Comparison of ENCODE assay signal across 8 mouse cellular contexts in the genomic region with DNA sequence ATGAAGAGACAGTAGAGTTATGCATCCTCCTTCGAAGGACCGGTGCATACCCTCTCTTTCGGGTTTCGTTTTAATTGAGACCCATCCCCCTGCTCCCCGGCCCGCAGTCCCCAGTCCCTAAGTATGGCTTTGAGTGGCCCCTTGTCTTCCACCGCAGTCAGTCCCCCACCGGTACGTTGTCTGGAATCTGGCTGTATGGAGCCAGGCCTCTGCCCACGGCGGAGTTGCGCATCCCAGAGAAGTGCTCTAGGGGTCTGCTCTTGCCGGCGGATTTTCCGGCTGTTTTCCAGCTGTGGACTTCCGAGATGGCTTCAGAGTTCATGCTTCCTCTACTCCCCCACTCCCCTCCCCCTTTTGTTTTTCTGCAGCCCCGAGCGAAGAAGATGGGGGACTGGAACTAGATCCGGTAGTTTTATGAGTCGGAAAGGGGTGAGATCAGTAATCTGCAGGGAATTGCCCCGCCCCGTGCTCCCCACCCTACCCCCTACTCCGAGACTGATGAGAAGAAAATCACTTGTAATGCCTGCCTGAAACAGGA. TPM values are rescaled to one million over a fixed set of nuclear protein-coding genes. Genes with fewer than 3 reads are reported as not detected.
DNase-seq lines count a peak whose midpoint lies in the region; ATAC-seq and TF ChIP-seq lines count a peak whose summit lies in the region.

No protein-coding gene starts in this region.

- peaks cover 32% of the 10 kb centered on the region for H3K36me3 ChIP-seq in megakaryocyte, embryonic 14.5 days (replicated peaks; ENCODE audit: low read length)
- H3K36me3 ChIP-seq in heart, embryonic 15.5 days = peaks cover 20% of the 10 kb centered on the region
- H3K36me3 ChIP-seq in liver, embryonic 14.5 days (replicated peaks; ENCODE audit: control insufficient read depth, insufficient read depth, low read depth) = no peaks in the 10 kb centered on the region; the same call in 1 of the 2 replicates
- H3K36me3 ChIP-seq in splenic B cell, adult 2 months (ENCODE audit: control insufficient read depth, insufficient read depth, low read length, poor library complexity, severe bottlenecking) = no peaks in the 10 kb centered on the region

- no peak for TF ChIP-seq POLR2A in brain, embryonic 14.5 days (IDR thresholded peaks at IDR 0.05; ENCODE audit: borderline replicate concordance, extremely low read depth, insufficient read depth, insufficient read length, poor library complexity, severe bottlenecking)

- no peak for TF ChIP-seq EP300 in liver, embryonic 14.5 days (IDR thresholded peaks at IDR 0.05; ENCODE audit: low read depth)

- H3K4me1 ChIP-seq in megakaryocyte, embryonic 14.5 days = peaks cover 68% of the 10 kb centered on the region
- peaks cover 29% of the 10 kb centered on the region for H3K4me1 ChIP-seq in heart, embryonic 15.5 days (replicated peaks)
- H3K4me1 ChIP-seq in liver, embryonic 14.5 days (replicated peaks; ENCODE audit: control insufficient read depth in 2 of 2, insufficient read depth in 2 of 2, low read length in 1 of 2) = peaks cover 0 to 11% of the 10 kb centered on the region in 2 experiments; a peak in 3 of 4 replicates

- TF ChIP-seq CTCF in brain, embryonic 14.5 days (IDR thresholded peaks at IDR 0.05; ENCODE audit: borderline replicate concordance, extremely low read depth, insufficient read depth, insufficient read length) = no peak
- TF ChIP-seq CTCF in liver, embryonic 14.5 days (IDR thresholded peaks at IDR 0.05; ENCODE audit: low read depth) = no peak

- under 1% methylated on average over 22 of the region's 23 CpGs for WGBS in heart, embryonic 15.5 days
- WGBS in liver, embryonic 14.5 days (ENCODE audit: insufficient replicate concordance) = under 1% methylated on average over 23 of the region's 23 CpGs

- no peaks in the 10 kb centered on the region for H3K9me3 ChIP-seq in megakaryocyte, embryonic 14.5 days
- no peaks in the 10 kb centered on the region for H3K9me3 ChIP-seq in heart, embryonic 15.5 days (replicated peaks)
- no peaks in the 10 kb centered on the region for H3K9me3 ChIP-seq in liver, embryonic 14.5 days (ENCODE audit: control insufficient read depth, low read length)

- no peak for ATAC-seq in megakaryocyte, adult 5-6 weeks (ENCODE audit: poor library complexity, severe bottlenecking)
- peak; percentile 7 for ATAC-seq in heart, embryonic 15.5 days (replicated peaks; ENCODE audit: insufficient number of reproducible peaks, insufficient read depth, low FRiP score, low read depth)
- ATAC-seq in liver, embryonic 14.5 days (ENCODE audit: insufficient read depth) = no peak

- peak overlapping the region; percentile 95 for H3K27ac ChIP-seq in heart, embryonic 15.5 days
- H3K27ac ChIP-seq in liver, embryonic 14.5 days = no peak overlapping the region

- H3K9ac ChIP-seq in heart, embryonic 15.5 days = peak overlapping the region; percentile 85
- peak overlapping the region; percentile 14 for H3K9ac ChIP-seq in liver, embryonic 14.5 days (replicated peaks)

- H3K4me3 ChIP-seq in megakaryocyte, embryonic 14.5 days (replicated peaks) = peak overlapping the region; percentile 93
- peak overlapping the region; percentile 82 for H3K4me3 ChIP-seq in heart, embryonic 15.5 days
- H3K4me3 ChIP-seq in liver, embryonic 14.5 days (ENCODE audit: insufficient read depth in 1 of 2, low read depth in 2 of 2, low read length in 2 of 2) = peak overlapping the region; percentile 59 to 60

- H3K4me2 ChIP-seq in heart, embryonic 15.5 days = peak overlapping the region; percentile 70
- H3K4me2 ChIP-seq in liver, embryonic 14.5 days (ENCODE audit: low read depth) = peak overlapping the region; percentile 74

- H3K27me3 ChIP-seq in megakaryocyte, embryonic 14.5 days (replicated peaks) = no peaks in the 10 kb centered on the region
- no peaks in the 10 kb centered on the region for H3K27me3 ChIP-seq in heart, embryonic 15.5 days
- H3K27me3 ChIP-seq in liver, embryonic 14.5 days (ENCODE audit: control insufficient read depth, insufficient read depth, low read length) = no peaks in the 10 kb centered on the region
- no peaks in the 10 kb centered on the region for H3K27me3 ChIP-seq in splenic B cell, adult 2 months (ENCODE audit: control insufficient read depth, insufficient read depth, low read length, poor library complexity, severe bottlenecking)

- peak; percentile 58 for DNase-seq in brain, embryonic 14.5 days (ENCODE audit: low read depth)
- DNase-seq in liver, embryonic 14.5 days (ENCODE audit: low read depth in 3 of 3, low spot score in 3 of 3) = no peak
- peak; percentile 9 for DNase-seq in splenic B cell, adult 2 months (ENCODE audit: low read depth, low spot score)
- no peak for DNase-seq in ovary, postnatal 10 days (ENCODE audit: low spot score)
- no peak for DNase-seq in urinary bladder, adult 18-20 months (ENCODE audit: low spot score in 2 of 2)

RNA-seq across cellular contexts. Expression of a gene that starts 0.8 kb away (rescaled TPM):
- polyA plus RNA-seq in megakaryocyte, embryonic 14.5 days (2012; ENCODE audit: insufficient read depth, low replicate concordance) = 7.5 and 43.3 TPM in 2 replicates
- total RNA-seq in megakaryocyte, adult 5-6 weeks (2015) = 8.3 and 8.5 TPM in 2 replicates
- 26.0 and 35.4 TPM in 2 replicates for total RNA-seq in megakaryocyte, adult 5-6 weeks (2017)
- 56.6 and 75.8 TPM in 2 replicates for polyA plus RNA-seq in brain, embryonic 14.5 days (2012; rRNA removed)
- 212 and 233 TPM in 2 replicates for polyA plus RNA-seq in heart, embryonic 15.5 days (2015; fragmentation: Nextera tagmentation; extraction: Ambion mirVana)
- polyA plus RNA-seq in liver, embryonic 14.5 days (2012; rRNA removed) = 10.4 and 12.9 TPM in 2 replicates
- polyA plus RNA-seq in liver, embryonic 14.5 days (2014; fragmentation: Nextera tagmentation; extraction: Ambion mirVana) = 13.5 and 14.4 TPM in 2 replicates

RNA-seq across cellular contexts. Expression of a gene that starts 38.5 kb away (rescaled TPM):
- polyA plus RNA-seq in megakaryocyte, embryonic 14.5 days (2012; ENCODE audit: insufficient read depth, low replicate concordance) = 5.0 and 11.9 TPM in 2 replicates
- 4.9 and 5.6 TPM in 2 replicates for total RNA-seq in megakaryocyte, adult 5-6 weeks (2015)
- total RNA-seq in megakaryocyte, adult 5-6 weeks (2017) = 8.3 and 10.6 TPM in 2 replicates
- 52.0 and 52.8 TPM in 2 replicates for polyA plus RNA-seq in brain, embryonic 14.5 days (2012; rRNA removed)
- 17.4 and 25.3 TPM in 2 replicates for polyA plus RNA-seq in heart, embryonic 15.5 days (2015; fragmentation: Nextera tagmentation; extraction: Ambion mirVana)
- 6.3 and 7.1 TPM in 2 replicates for polyA plus RNA-seq in liver, embryonic 14.5 days (2012; rRNA removed)
- polyA plus RNA-seq in liver, embryonic 14.5 days (2014; fragmentation: Nextera tagmentation; extraction: Ambion mirVana) = 8.2 and 10.0 TPM in 2 replicates

Comparison
In these comparisons a context has a peak if more than half of its experiments do, and no peak if none do; other contexts are left out.
1. DNase-seq: peak in brain, embryonic 14.5 days (single experiment) and splenic B cell, adult 2 months (single experiment); none in liver, embryonic 14.5 days (0 of 3), ovary, postnatal 10 days (single experiment) and urinary bladder, adult 18-20 months (0 of 2).
2. Peak in every context shown above with its lines, with median percentiles within 50 percentile points of each other: H3K4me3 ChIP-seq.